Mouse (Mus musculus) cerebellum, postnatal 36 days (tissue): Measurements from ENCODE around the gene Ror1.

Experiments
- DNase-seq, 2 experiments: peaks; one replicate each; pipeline ENCODE4 v3.0.0; 2021 to 2022; ENCODE audit warnings: mixed read lengths in 2 of 2

Gene Ror1

DNA sequence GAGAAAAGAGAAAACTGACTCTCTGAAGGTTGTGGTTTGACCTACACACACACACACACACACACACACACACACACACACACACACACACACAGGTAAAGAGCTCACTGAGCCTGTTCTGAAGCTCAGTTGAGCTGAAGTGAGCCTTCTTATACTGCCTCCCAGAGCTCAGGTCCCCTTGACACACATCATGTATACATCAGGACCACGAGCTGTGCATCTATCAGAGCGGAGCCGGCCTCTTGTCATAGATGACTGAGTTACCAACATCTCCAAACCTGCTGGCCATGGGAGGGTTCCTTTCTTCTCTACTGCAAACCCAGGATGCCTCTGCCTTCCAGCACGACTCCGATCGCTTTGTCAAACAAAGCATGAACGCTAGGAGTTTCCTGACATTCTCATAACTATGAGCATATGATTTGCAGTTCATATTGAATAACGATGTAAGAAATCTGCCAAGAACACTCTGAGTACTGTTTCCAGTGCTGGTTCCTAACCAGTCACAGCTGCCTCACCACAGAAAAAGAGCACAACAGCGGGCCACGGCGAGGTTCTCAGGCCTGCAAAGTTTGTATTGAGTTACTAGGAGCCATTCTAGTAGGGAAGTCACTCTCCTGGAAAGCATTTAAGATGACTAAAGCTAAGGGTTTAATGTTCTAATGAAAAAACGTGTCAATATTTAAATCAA, 297.9 kb downstream of the Ror1 start:
- no peak for DNase-seq

DNA sequence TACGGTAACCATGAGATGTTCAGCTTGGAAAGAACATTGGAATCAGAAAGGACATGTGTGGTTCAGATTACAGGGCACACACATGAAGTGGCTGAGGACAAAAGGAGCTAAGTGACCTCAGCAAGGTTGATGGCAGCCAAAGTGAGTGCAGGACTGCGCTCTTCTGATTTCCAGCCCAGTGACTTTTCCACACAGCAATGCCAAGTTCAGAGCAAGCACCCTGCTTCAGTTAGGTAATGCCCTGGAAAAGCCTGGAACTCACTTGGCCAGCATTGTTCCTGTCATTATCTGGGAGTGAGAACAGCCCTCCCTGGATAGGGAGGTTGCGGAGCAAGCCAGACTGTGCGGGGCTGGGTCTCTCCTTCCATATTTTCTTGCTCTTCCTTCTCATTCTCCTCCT, 299.8 kb downstream of the Ror1 start:
- no peak for DNase-seq

DNA sequence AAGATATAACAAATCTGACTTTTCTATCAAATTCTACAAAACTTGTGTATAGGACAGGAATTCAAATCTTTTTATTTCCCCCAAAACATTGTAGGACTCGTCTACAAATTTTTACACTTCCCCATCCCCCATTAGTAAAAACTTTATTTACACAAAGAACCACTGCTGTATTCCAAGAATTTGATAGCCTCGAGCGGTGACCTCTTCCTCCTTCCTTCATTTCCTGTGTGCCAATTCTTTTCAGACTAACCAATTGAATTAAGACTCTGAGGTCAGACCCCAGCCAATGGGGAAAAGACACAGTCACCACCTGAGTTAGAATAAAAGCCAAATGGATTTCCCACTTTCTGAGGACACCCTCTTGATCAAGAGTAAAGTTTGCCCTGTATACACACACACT, 302.5 kb downstream of the Ror1 start:
- no peak for DNase-seq

GRCm38 (mm10) chr4:100401078-100401477, 305.5 kb downstream of the Ror1 start:
- no peak for DNase-seq

DNA sequence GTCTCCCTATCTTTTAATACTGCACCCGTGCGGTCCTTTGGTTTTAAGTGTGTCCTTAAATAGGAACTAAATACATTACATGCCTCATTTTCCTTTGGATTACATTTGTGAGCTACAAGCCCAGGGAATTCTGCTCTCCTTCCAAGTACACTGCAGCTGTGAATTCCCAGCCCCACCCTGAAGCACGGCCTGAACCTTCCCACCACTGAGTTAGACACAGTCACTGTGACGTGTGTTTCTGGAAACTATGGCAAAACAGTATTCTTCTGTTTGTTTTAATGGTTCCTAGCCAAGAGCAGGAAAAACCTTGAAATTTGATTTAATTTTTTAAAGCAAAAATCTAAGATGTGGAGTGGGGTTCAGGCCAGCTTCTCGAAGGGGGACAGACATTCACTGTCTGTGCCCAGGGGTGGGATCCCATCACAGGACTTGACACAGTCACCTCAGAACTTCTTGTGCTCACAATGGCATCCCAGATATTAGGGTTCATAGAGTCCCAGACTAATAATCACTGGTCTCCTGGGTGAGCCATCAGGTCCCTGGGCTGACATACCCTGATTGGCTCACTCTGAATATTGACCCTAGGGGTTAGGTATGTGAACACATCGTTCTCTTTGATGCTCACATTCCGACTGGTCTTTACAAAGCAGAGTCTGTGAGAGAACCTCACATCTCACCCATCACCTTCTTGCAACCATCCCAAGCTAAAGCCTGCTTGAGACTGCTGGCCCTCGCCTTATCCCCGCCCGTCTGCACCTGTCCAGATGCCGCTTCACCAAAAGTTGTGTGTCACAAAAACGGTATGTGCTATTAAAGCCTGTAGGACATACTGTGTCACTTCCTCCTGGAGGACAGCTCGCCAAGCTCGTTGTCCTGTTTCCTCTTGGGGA, 306.2 kb downstream of the Ror1 start:
- no peak for DNase-seq

- peak; percentile 78 to 87 for DNase-seq
Observed at GRCm38 (mm10) chr4:100407261-100407874, 311.8 kb downstream of the Ror1 start.

DNA sequence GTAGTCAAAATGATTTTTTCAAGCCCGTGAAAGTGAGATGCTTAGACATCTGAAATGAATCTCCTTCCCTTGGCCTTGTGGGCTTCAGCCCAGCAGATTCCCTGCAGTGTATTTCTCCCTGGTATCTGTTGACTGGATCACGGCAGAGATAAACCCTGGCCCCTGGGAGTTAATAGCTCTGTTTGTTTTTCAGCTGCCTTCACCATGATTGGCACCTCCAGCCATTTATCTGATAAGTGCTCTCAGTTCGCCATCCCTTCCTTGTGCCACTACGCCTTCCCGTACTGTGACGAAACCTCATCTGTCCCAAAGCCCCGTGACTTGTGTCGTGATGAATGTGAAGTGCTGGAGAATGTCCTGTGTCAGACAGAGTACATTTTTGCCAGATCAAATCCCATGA, 313.9 kb downstream of the Ror1 start:
- DNase-seq: no peak

- DNase-seq: no peak
Observed at GRCm38 (mm10) chr4:100411841-100412539, 316.4 kb downstream of the Ror1 start.

- no peak for DNase-seq
Observed at GRCm38 (mm10) chr4:100422756-100423155, 327.2 kb downstream of the Ror1 start.

DNA sequence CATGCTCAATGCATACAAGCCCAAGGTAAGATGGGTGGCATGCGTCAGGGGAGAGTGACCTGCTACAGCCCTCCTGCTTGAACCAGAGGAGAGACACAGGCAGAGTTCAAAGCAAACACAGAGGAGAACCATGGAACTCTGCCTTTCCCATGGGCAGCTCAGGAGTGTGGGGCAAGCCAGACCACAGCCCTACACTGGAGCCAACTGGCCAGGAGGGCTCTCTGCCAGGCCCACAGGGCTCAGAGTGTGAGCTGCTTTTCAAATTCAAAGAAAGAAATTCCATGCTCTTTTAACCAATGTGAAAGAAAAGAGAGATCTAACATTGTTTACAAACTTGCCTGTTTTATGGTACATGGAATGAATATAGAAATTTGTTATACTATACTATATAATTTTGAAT, 330.5 kb downstream of the Ror1 start:
- no peak for DNase-seq

GRCm38 (mm10) chr4:100429371-100429900, 333.8 kb downstream of the Ror1 start:
- no peak for DNase-seq

GRCm38 (mm10) chr4:100435281-100436168, 339.9 kb downstream of the Ror1 start:
- DNase-seq: no peak

DNA sequence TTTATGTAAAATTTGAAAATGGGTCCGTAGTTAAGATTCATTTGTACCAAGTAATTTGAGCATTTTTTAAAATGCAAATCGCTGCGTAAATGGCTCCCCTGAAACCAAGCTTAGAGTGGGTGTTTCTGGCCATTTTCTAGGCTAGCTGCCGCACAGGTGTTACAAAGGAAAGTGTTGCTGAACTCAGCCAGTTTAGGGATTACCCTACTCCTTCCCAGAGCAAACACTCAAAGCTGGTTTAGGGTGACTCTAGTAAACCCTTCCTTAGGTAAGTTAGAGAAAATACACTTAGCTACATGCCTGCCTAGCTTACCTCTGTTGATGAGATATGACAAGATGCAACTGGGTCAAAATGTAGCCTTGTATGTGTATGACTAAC, 340.6 kb downstream of the Ror1 start:
- no peak for DNase-seq

- no peak for DNase-seq
Observed at GRCm38 (mm10) chr4:100446897-100447296, 351.3 kb downstream of the Ror1 start.

GRCm38 (mm10) chr4:100462493-100463120, 367.0 kb downstream of the Ror1 start:
- no peak for DNase-seq

GRCm38 (mm10) chr4:100478592-100479321, 383.2 kb downstream of the Ror1 start, which contains the start of gene Ube2u:
Ube2u (plus strand) TSS chr4:100478849.
- DNase-seq: peak; percentile 3 to 7

DNA sequence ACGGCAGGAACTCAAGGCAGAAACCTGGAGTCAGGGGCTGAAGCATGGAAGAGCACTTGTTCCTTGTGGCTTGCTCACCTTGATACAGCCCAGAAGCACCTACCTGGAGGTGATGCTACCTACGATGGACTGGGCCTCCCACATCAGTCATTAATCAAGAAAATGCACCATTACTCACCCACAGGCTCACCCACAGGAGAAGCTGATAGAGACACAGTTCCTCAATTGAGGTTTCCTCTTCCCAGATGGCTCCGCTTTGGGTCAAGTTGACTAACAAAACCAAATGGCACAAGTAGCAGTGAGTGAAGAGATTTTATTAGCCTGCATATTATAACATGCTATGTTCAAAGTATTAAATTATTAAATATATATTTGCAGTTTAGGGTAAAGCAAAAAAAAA, 392.9 kb downstream of the Ror1 start:
- no peak for DNase-seq
